Mouse (Mus musculus) spleen, postnatal 4 days (tissue): ENCODE data around the gene Myh10.
A peak's percentile ranks its signal among the peaks of the same experiment; 100 is the strongest.
"Not testable (repeated sequence)": the region's sequence is repeated elsewhere in the genome, so short reads cannot be mapped to it uniquely, and the experiment has no call there.

Experiments
- DNase-seq, 2 experiments: peaks; one replicate each; pipeline ENCODE4 v3.0.0; 2022; ENCODE audit warnings: low spot score in 2 of 2

The Myh10 gene

DNA sequence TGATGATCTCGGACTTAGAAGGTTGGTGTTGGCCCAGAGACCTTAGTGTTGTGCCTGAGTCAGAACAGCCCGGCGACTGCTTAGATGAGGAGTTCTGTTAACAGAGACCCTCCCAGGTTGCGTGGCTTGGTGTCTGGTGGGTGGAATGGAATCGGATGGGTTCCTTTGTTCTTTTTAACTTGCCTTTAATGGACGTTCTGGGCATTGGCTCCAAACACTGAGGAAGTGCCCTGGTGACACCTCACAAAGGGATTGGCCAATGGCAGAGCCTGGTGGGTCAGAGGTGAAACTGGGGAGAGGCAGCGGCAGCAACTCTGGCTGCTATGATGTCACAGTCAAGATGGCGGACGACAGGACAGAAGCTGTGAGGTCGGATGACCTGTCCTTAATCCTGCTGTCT lies 99.4 kb downstream of the Myh10 start:
- no peak for DNase-seq

DNA sequence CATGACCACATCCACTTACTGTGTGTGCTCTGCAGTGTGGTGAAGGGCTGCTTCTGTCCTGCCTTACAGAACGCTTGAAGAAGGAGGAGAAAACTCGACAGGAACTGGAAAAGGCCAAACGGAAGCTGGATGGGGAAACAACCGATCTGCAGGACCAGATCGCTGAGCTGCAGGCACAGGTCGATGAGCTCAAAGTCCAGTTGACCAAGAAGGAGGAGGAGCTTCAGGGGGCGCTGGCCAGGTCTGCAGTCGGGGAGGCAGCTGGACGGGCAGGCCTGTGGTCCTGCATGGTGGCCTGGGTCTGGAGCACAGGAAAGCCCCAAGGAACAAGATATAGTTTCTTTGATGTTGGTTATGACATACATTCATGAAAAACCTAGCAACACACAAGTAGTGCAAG lies 100.4 kb downstream of the Myh10 start:
- DNase-seq = no peak

DNA sequence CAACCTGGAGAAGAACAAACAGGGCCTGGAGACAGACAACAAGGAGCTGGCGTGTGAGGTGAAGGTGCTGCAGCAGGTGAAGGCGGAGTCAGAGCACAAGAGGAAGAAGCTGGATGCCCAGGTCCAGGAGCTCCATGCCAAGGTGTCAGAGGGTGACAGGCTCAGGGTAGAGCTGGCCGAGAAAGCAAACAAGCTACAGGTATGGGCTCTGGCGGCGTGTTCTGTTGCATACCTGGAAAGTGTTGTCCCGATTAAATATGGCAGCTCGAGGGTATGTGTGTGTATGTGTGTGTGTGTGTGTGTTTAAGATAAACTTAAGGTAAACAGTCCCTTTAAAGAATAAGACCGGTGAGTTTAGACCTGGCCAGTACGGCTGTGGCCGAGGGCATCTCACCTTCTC lies 106.9 kb downstream of the Myh10 start:
- no peak for DNase-seq

- DNase-seq = no peak
Observed at GRCm38 (mm10) chr11:68805148-68805547, 113.8 kb downstream of the Myh10 start.

DNA sequence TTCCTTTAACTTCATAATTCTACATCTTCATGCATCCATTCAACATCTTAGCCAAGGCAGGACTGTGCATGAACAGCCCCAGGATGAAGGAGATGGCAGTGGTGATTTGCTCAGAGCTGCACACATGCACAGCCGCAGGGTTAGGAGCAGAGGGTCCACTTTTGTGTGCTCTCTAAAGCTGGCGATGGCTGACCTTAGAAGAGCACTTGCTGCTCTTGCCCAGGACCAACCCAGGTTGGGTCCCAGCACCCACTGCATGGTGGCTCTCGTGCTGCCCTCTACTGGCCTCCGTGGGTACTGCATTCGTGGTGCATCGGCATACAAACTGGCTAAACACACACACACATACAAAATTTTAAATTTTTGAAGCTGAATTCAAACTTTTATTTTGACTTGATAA lies 116.4 kb downstream of the Myh10 start:
- peak; percentile 74 to 93 for DNase-seq

DNA sequence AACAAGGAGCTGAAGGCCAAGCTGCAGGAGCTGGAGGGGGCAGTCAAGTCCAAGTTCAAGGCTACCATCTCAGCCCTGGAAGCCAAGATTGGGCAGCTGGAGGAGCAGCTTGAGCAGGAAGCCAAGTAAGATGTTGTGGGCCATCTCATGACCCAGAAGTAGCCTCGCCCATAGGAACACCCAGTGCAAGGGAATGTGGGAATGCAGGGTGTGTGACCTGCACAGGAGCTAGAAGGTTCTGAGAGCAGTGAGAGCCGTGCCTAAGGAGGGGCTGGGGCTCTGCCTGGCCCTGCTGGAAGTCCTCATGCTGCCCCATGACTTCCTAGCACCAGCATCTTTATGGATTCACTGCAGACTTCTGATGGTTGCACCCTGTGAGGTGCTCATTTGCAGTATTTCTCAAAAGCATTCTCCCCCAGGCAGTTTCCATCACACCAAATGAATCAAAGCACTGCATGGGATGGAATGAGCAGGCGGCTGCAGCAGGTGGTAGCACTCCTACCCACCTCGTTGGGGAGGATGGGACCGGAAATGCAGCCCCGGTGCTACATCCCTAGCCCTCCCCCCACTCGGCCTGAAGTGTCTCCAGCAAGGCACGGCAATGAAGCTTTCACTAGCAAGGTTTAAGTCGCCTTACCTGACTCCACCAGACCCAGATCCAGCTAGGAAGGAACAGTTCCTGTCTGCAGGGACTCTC lies 120.7 kb downstream of the Myh10 start:
- DNase-seq = no peak

DNA sequence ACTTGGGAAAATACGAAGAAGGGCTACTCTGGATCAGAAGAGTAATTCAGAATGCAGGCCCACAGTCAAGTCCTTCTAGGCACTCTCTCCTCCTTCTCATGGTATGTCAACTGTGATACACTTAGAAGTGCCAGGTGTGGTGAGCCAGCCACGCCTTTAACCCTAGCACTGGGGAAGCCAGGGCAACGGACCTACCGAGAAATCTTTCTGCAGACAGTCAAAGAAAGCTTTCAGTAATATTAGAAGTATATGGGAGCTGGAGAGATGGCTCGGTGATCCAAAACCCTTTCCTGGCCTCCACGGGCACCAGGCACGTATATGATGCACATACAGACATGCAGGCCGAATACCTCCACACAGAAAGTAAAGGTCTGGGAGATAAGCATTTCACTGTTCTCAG lies 127.1 kb downstream of the Myh10 start:
- no peak for DNase-seq

- DNase-seq = no peak
Observed at GRCm38 (mm10) chr11:68819226-68819805, 128.0 kb downstream of the Myh10 start.

GRCm38 (mm10) chr11:68822326-68822725 lies 131.0 kb downstream of the Myh10 start:
- DNase-seq = peak in 1 of 2 experiments; percentile 54

- DNase-seq = no peak
Observed at GRCm38 (mm10) chr11:68826735-68827134, 135.4 kb downstream of the Myh10 start.

DNA sequence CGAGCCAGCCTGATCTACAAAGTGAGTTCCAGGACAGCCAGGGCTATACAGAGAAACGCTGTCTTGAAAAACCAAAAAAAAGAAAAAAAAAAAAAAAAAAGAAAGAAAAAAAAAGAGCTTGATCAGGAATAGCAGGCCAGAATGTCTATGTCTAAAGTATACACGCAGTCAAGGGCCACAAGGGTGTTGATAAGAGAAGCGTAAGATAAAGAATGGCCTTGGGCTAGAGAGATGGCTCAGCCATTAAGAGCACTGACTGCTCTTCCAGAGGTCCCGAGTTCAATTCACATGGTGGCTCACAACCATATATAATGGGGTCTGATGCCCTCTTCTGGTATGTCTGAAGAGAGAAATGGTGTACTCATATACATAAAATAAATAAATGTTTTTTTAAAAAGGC lies 140.2 kb downstream of the Myh10 start:
- DNase-seq = not testable (repeated sequence)

GRCm38 (mm10) chr11:68832793-68833192 lies 141.4 kb downstream of the Myh10 start:
- peak in 1 of 2 experiments; percentile 51 for DNase-seq

DNA sequence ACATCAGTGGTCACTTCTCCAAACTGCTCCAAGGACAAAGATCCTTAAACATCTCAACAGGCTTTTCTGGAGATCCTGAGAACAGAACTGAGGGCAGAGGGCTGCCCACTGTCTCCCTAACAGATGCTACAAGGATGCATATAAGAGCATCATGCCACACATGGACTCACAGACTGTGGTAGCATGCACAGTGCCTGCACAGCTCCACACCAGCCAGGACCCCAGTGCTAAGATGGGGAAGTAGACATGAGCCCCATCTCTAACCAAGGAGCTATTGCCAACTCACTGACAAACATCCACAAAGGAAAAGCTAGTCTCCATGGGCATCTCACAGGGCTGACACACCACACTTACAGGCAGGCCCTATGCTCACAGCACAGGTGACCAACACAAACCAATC lies 142.2 kb downstream of the Myh10 start:
- peak in 1 of 2 experiments; percentile 54 for DNase-seq

DNA sequence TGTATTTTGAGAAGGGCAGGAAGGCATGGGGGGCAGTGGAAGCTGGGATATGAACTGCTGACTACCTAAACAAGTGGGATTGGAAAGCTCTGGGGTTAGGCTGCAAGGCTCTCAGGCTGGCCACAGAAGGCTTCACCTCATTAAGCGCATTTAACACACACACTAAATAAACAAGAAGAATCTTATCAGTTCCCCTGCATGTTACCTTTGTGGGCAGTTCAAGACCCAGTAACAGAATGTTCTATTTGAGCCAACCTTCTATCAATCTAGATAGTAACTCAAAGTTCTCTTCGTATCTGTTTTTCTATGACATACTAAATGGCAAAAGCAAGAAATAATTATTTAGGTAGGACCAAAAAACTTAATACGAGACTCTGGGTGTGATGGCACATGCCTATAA lies 143.7 kb downstream of the Myh10 start:
- no peak for DNase-seq

- DNase-seq = no peak
Observed at GRCm38 (mm10) chr11:68839606-68840005, 148.2 kb downstream of the Myh10 start.

- no peak for DNase-seq
Observed at GRCm38 (mm10) chr11:68850862-68851261, 159.5 kb downstream of the Myh10 start.

- no peak for DNase-seq
Observed at GRCm38 (mm10) chr11:68851644-68852485, 160.5 kb downstream of the Myh10 start.

DNA sequence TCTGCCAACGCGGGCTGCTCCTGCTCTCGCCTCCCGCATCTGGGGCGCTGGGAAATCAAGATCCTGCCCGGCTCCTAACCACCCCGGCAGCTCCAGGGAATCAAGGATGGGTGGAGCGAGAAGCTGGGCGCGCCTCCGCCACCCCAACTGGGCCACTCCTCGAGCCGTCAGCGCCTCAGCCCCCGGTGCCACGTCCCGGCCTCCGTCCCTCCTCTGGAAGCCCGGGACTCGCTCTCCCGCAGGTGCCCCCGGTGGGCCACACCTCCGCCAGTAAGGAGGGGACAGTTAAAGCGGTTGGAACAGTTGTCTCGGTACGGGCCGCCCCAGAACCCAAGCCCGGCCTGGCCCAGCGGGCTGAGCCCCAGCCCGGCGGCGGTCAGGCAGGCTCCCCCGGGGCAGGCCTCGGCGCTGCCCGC lies 161.1 kb downstream of the Myh10 start:
- DNase-seq = peak; percentile 77 to 89

- peak; percentile 100 for DNase-seq
Observed at GRCm38 (mm10) chr11:68852932-68853409, 161.6 kb downstream of the Myh10 start.

DNA sequence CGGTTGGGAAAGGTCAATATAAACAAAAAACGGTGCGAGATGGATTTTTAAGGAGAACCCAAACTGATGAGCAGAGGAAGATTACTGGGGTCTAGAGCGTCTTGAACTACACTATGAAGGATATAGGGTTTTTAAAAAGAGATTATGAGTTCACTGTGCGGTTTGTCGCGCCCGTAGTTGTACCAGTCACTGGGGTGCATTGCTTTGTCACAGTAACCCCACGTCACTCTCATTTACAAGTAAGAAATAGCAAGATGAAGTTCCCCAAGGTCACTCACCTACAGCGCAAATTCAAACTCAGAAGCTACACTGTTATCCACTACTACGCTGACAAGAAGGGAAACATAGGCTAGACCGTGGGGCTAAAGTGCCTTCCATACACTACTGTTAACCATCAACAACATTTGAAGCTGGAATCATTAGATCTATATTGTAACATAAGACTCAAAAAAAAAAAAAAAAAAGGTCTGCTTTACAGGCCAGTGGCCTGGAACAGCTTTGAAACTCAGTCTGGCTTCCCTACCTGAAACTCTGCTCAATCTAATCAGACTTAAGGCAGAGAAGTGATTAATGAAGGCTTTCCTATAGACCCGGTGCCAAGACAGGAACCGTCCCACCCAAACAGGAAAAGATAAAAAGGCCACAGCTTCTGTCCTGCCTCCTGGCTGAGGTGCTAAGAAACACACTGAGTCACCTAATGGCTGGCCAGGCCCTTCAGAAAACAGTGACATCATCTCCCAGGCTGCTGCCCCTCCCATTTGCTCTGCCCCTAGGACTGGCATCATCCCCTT lies 162.4 kb downstream of the Myh10 start:
- DNase-seq = peak in 1 of 2 experiments; percentile 36

GRCm38 (mm10) chr11:68854621-68855020 lies 163.3 kb downstream of the Myh10 start:
- DNase-seq = no peak

DNA sequence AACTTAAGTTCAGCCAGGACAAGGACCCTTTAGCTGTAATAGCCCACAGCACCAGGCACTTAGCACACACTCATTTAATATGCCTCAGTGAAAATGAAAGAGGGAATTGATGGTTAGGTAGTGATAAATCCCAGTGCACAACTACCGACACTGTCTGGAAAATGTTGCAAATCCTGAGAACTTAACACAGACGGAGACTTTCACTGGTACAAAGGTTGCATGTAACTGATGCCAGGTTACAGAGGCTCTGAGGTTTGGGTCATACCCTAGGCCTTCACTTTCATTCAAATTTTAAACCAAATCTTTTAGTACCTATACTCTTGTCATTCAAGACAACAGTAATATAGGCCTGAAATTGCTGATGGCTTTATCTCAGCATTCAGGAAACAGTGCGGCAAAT lies 166.0 kb downstream of the Myh10 start:
- DNase-seq = no peak
